Mouse (Mus musculus) c-Kit-positive CD71-negative TER-119-negative erythroid progenitor cells, embryonic 14.5 days (primary cell): ENCODE results near the gene Trim16.

ENCODE experiments used
- DNase-seq: peaks from one replicate; pipeline ENCODE4 v3.0.0-alpha.2; 2013; ENCODE audit warnings: low read depth

Trim16 gene

DNA sequence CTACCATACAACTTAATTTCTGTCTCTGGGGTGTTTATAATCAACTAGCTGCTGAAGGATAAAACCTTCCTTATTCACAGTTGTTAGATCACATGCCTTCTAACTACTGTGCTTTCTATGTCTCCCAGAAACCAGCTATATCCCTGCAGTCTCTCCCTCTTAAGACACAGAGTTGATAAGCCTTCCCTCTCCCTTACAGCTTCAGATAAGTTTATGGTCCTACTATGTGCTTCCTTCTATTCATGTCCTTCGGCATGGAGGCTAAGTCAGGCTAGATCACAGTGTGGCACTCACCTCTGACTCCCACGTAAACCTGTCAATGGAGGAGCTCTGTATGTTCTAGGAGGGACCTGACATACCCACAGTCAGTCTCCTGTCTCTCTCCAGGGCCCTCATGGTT lies 10.4 kb downstream of the Trim16 start:
- no peak for DNase-seq

DNA sequence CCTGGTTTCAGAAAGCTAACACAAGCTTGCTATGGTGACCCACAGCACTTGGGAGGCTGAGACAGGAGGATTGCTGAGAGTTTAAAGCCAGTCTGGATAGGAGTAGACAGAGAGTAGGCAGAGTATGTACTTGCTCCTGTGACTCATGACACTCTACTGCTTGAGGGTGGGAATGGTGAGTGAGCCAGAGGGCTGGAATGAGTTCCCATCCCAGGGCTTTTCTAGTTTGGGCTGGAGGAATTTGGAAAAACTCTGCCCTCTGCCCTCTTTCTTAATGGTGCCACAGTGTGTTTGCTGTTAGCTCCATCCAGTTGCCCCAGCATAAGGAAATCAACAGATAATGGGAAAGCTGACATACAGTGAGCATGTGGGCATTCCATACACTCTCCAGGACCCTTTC lies 11.9 kb downstream of the Trim16 start:
- DNase-seq = no peak

DNA sequence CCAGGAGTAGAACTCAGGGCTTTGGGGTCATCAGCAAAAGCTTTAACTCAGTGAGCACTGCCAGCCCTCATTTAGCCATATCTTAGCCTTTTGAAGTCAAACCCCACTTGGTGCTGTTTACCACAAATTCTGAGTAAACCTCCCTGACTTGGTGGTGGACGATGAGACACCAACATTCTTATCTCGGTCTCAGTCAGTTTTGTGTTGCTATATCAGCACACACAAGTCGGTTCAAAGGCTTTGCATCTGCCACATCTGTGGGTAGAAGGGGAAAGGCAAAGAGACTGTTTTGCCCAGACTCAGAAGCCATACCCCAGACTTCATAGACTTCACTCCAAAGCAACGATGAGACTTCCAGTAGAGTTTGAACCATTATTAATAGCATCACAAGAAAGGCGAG lies 24.5 kb downstream of the Trim16 start:
- no peak for DNase-seq

DNA sequence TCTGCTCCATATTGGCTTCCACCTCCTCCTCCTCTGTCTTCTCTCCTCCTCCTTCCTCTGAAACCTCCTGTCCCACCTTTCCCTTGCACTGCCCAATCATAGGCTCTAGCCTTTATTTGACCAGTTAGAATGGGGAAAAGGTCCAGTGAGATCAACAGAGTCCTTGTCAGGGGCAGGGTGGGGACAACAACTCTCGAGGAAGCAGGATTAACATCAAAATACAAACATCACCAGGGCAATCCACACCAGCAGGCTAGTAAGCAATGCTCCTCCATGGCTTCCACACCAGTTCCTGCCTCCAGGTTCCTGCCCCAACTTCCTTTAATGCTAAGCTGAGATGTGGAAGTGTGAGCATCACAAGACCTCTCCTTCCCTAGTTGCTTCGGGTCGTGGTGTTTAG lies 25.7 kb downstream of the Trim16 start:
- no peak for DNase-seq

DNA sequence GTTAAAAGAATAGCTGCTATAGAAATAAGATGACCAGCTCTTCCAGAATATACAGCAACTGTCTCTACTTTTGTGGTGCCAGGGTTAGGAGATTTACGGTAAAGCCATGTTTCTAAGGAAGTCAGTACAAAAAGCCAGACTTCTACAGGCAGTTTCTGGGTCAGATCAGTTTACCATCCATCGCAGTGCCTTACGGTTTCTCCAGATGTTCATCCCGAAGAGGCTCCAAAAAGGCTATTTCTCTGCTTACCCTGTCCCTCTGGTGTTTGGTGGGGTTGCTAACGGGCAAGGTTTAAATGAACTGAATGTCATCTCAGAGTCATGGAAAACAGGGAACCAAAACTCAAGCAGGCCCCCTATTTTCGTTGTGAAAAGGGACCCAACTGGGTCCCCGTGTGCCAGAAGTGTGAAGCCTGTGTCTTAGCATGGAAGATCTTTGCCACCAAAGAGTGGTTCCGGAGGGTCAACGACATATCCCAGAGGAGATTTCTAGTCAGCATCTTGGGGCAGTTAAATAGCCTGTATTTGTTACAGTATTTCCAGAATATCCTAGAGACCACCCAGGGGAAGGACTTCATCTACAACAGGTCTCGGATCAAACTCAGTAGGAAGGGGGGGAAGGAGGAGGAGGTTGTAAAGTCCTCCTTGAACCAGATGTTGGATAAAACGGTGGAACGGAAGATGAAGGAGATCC lies 27.1 kb downstream of the Trim16 start, which contains the start of gene Fbxw10:
Gene Fbxw10 (plus strand): TSS at position 109 of the 694 bp plus-strand sequence.
- DNase-seq = no peak

DNA sequence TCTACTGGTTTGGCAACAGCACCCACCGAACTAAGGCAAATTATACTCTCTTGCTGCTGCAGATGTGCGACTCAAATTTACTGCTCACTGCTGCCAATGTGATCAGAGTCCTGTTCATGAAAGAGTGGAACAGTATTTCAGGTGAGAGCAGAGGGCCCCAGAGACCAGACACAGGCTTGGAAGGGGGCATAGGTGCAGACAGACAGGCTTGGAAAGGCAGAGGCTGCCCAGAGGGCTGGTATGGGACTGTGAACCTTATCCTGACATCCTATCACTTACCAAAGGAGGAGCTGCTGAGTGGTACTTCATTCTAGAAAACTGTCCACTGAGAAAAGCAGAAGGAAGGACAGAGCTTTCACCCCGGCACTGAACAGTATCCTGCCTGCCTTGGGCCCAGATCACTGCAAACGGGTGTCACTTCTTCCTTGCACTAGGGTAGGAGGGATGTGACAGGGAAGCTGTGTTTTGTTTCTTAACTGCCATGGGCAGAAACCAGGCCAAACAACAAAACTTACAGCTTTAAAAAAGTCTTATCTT lies 27.7 kb downstream of the Trim16 start:
- no peak for DNase-seq

DNA sequence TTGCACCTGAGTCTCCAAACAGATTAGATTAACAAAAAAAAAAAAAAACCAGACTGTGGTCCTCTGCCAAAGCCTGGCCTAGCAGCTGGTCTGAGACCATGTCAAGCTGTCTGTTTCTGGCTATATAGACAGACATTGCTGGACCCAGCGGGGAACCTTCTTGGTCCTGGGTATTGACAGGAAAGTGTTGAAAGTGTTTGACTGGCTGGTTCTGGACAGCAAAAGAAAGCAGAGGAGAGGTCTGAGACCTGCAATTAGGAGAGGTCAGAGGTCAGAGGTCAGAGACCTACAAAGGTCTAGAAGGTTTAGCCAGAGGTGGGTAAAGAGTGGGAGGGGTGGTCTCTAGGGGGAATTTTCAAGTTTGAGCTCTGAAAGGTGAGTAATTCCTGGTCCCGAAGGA lies 28.3 kb downstream of the Trim16 start:
- DNase-seq = no peak

DNA sequence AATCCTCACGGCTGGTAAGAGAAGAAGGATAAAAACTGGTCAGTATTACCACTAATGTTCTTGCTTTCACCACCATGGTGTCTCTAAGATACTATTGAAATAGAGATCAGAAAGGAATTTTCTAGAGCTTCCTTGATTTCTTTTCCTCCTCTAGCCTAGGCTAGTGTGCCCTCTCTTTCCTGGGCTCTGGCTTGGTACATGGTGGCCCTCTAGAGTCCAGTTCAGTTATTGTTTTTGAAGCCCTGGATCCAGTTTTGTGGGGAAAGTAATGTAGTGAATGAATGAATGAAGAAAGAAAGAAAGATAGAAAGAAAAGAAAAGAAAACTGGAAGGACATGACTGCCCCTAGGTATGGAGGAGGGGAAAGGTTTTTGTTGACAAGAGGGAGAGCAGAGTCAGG lies 31.2 kb downstream of the Trim16 start:
- no peak for DNase-seq

DNA sequence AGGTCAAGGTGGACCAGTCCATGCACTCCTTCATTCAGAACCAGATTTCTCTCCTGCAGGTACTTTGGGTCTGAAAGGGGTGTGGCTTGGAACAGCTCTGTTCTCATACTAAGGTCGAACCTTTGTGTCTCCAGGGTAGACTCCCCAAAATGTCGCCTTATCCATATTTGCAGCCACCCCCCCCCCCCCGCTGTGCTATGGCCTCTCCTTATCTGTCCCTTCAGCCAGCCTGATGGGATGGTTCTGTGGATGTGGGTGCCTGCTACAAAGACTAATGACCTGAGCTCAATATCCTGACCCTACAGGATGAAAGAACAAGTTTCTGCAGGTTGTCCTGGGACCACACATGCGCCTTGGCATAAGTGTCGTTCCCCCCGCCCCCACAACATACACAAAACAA lies 33.3 kb downstream of the Trim16 start:
- no peak for DNase-seq

DNA sequence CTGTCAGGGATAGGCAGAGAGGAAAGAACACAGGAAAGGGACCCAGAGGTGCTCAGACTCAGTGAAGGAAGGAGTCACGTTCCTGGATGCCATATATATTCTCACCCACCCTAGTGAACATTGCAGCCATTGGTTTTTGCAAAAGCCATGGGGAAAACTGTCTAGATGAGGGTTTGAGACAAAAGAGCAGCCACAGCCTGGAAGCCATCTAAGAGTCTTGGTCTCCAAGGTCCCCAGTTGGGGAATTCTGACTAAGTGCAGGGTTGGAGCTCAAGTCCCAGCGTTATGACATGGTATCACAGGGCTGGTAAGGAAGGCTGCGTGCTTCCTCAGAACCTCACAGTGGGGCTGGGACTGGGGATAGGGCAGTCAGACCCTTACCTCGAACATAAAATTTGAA lies 45.5 kb downstream of the Trim16 start:
- no peak for DNase-seq

DNA sequence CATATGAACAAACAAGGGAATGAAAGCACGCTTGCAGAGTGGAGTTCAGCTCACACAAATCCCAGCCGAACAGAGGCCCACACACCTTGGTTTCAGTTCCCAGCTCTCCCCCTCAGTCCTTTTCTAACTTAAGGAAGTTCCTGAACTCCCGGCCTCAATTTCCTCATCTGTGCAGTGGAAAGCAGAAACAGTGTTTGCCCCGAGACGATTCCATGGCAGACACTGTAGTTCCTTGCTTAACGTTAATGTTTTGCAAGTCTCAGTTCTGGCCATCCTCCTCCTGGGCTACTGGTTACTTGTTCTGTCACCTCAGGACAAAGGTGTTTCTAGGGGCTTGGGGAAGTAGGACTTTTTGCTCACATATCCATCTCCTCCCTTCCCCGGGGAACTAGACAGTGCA lies 46.7 kb downstream of the Trim16 start:
- no peak for DNase-seq

DNA sequence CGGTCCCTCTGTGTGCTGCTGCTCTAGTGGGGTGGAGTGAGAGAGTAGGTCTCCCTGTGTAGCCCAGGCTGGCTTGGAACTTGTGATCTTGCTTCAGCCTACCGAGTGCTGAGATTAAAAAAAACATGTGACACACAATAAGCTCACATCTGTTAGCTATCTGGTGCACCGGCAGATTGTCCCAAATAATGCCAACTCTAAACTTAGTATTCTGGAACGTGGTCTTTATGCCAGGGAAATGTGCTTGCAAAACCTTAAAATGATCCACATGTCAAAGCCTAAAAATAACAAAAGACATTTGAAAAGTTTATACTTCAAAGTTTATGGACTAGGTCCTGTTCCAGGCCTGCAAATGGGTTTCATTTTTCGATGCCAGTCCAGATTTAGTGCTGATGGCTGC lies 49.2 kb downstream of the Trim16 start:
- no peak for DNase-seq

DNA sequence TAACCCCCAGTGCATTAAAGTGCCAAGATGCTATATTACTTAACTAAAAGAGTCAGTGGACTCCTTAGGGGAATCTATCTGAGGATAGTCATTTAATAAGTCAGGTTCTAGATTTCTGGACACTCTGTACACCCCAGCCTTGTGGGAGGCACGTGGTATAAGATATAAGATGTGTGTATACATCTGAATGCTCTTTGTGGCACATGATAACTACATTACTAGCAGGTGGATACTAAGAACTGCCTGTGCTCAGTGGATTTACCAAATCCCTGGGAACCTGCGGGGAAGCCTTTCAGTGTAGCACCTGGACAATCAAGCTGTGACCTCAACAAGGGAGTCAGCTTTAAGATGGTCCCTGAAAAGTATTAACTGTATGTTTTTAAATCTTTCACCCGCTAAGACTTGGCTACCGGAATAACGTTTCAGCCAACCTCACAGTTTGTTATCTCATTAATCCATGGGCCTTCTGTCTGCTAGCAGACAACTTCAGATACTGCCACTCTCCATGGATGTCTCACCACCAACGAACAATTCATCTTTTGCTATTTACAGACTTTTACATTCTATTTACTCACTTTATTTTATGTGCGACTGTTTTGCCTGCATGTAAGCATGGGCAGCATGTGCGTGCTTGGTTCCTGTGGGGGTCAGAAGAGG lies 49.8 kb downstream of the Trim16 start:
- no peak for DNase-seq

DNA sequence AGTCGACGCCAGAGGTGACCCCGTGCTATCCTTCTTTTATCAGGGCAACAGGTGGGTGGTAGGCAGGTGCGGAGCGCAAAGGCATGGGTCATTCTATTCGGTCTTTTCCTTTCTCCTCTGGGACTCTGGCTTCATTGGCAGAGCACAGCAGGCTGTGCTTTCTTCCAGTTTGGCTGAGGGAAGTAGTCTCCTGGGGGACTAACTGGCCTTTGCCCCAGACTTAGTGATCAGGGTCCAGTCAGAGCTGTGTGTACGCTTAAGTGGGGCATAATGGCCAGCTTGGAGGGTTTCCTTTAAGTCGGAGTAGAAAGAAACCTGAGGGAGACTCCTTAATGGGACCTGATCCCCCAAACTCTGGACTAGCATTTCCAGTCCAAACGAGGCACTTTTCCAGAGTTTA lies 53.4 kb downstream of the Trim16 start:
- no peak for DNase-seq

DNA sequence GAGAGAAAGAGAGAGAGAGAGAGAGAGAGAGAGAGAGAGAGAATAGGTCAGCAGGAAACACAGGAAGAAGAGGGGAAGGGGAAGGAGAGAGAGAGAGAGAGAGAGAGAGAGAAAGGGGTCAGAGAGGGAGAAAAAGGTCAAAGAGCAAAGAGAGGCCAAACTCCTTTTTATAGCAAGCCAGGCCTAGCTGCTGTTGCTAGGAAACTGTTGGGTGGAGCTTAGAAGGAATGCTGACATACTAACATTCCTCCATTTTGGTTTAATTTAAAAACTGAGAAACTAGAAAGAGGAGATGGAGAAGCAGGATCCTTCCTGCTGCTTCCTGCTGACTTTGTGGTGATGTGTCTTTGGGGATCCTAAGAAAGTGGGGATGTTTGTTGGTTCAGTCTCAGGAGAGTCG lies 55.7 kb downstream of the Trim16 start:
- DNase-seq = no peak

DNA sequence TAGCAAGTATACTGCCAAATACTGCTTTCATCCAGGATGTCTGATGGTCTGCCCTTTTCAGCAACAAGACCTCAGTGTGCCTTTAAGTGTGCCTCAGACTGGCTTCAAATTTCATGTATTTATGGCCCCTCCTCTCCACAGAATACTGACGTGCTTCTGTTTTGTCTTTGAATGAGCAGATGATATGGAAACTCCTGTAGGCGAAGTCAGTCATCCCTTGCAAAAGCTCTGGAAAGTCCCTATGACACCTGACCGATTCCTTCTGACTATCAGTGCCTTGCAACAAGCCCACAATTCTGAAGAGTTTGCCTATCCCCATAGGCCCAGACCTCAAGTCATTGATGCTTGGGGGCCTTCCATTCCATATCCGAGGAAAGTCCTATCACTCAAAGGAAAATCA lies 56.4 kb downstream of the Trim16 start:
- DNase-seq = no peak

DNA sequence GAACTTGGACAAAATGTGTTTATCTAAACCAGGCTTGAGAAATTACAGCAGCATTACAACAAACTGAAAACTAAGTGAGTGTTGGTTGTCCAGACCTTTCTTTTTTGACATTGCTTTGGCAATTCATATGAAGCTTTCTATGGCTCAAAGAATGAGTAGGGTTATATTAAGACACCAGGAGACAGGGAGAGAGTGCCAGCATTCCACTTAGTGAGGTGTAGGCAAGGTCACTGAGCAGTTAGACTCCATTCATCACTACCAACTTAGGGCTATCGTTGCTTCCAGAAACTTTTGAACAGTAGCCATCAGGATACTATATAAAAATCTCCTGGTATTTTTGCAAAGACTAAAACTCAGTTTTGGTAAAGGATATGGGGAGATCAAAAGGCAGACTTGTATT lies 57.4 kb downstream of the Trim16 start:
- no peak for DNase-seq

DNA sequence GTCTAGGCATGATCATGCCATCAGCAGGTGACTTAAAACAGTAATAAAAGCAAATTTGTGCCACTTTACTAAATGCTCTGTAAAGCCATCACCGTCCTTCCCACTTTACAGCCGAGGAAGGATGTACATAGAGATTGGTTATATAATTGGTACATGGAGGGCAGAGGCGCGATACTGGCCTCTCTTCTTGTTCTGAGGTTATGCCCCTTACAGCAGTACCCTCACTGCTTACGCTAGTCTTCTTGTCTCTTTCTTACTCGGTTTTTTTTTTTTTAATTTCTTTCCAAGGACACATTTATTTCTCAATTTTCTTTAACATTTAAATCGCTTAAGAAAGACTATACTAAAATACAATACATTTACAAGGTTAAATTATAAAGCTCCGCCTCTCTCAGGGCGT lies 58.7 kb downstream of the Trim16 start:
- DNase-seq = no peak

DNA sequence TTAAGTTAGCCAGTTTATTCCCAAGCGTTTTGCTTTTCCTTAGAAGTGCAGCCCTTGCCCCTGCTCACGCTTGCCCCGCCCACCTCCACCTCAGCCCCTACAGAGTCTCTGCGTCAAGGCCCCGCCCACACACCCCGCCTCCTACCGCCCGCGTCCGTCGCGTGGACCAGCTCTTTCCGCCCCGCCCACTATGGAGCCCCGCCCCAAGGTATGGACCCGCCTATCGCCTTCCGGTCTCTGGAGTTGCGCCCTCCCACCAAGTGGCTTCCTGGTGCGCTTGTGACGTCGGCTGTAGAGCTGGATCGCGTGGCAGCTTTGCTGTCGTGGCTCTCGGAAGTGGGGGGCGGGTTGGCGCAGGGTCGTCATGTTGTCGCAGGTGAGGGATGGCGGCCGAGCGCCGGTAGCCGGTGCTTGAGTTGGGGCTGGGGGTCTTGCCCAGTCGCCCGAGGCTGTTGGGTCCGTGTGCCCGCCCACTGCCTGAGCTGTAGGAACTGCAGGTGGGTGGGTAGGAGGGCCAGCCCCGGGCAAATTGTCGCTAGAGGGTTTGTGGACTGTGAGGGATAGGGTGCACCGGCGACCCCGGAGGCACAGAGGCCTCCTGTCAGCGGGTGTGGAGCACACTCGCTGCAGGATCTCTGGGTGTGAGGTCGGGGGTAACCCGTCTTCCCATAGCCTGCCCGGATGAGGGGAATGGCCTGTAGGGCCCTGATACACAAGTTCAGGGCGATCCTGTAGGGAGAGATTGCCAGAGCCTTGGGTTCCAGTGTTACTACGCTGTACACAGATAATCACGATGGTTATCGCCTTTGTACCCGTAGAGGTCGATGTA lies 59.4 kb downstream of the Trim16 start, which contains the start of gene Tvp23b:
Gene Tvp23b (plus strand): TSS at position 236 of the 829 bp plus-strand sequence.
- peak; percentile 95 for DNase-seq

DNA sequence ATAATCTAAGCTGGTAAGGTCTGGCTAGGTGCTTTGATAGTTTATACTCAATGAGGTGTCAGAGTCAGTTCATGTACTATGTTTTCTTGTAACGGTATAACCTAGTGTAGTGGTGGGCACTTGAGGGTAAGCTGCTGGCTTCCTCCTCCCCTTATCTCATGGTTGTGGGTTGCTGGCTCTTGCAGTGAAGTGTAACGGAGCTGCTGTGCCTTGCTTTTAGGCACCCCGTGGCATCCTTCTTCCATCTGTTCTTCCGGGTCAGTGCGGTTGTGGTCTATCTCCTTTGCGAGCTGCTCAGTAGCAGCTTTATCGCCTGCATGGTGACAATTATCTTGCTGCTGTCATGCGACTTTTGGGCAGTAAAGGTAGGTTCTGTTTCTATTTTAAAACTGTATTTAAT lies 63.4 kb downstream of the Trim16 start:
- no peak for DNase-seq

DNA sequence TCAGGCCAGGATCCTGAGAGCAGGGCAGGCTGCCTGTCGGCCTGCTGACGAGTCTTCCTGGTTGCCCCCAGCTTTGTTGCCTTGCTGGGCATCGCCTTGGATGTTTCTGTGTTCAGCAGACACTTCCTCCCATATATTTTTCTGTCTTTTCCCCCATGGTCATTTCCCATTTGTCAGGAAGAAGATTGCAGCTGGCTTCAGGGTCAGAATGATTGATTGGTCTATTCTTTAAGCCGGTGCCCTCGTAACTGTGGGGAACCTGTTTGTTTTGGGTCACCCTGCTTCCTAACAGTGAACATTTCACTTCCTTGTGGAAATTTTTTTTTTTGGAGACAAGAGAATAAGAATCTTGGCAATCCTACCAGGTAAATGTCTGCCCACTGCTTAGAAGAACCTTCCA lies 65.3 kb downstream of the Trim16 start:
- no peak for DNase-seq

DNA sequence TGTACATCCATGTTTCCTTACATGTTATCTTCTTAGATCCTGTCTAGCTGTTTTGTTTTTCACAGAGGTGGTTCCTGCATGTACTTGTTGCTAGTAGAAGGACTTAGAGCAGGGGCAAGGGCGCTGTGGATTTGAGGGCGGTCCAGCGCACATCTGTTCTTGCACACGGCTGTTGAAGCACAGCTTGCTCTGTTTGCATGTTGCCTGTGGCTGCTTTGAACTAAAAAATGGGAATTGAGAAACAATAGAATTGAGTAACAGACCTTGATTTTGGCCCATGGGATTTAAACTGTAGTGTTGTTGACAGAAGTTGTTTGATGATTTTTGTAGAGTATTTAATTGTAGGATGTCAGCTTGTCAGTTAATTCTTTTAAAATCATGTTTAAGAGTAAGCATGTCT lies 70.8 kb downstream of the Trim16 start:
- no peak for DNase-seq

DNA sequence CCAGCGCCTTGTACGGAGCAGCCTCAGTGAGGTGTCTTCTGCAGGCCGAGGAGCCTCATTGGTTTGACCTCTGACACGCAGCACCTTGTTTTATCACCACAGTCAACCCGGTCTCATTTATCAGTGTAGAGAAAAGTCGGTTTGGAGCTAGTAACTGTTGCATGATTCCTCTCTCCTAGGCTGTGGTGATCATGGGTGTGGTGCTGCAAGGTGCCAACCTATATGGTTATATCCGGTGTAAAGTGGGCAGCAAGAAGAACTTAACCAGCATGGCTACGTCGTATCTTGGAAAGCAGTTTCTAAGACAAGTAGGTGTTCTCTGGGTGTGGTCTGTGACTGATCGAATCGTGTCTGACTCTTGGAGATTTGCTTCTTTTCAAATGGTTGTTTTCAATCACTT lies 71.7 kb downstream of the Trim16 start:
- DNase-seq = no peak
